Mouse (Mus musculus) thymus, adult 2 months (tissue): ENCODE measurements at regions not wholly inside any gene's neighbourhood (a gene's known extent, or its start where the extent isn't known, plus 50 kb on each side); places are given as distances from the start of the nearest gene placed in this dataset.

Experiments
- CTCF ChIP-seq: fragments of 200-500 bp; IDR thresholded peaks from 2 replicates; pipeline ENCODE4 v1.5.1; 2012; ENCODE audit warnings: mild to moderate bottlenecking, control low read depth, low read length, moderate library complexity, borderline replicate concordance; ENCODE audit not compliant: control insufficient read depth, poor library complexity, insufficient read depth; ENCODE audit errors: extremely low read depth
- POLR2A ChIP-seq: fragments of 200-500 bp; IDR thresholded peaks from 2 replicates; pipeline ENCODE4 v1.6.1; 2012; ENCODE audit warnings: mild to moderate bottlenecking, low read length, control low read depth, moderate library complexity; ENCODE audit not compliant: control insufficient read depth, poor library complexity, insufficient read depth; ENCODE audit errors: extremely low read depth

- TF ChIP-seq POLR2A (no peak), CTCF (no peak)
These were observed 111.0 kb downstream of the Cxcl12 start for GRCm38 (mm10) chr6:117279297-117279696.
